Mouse (Mus musculus): ENCODE data around the gene Ccdc187.
A peak's percentile ranks its signal among the peaks of the same experiment; 100 is the strongest.

Ccdc187 gene

DNA sequence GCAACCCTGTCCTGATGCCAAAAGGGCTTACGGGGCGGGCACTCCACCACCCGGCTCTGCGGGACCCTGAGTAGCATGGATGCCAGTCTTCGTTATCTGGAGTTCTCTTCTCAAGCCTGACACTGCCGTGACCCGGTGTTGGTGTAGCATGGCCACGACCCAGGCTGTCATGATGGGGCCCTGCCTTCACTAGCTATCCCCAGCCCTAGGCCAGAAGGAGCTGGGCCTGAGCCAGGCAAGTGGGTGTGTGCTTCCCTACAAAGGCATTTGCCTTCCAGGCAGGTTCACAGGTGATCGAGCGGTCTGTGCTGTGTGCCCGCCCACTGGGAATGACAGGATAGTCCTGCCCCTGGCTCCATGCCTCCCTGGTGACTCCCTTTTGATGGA is 21.6 kb upstream of the Ccdc187 start:
- DNase-seq, result peak; percentile 86 to 91

DNA sequence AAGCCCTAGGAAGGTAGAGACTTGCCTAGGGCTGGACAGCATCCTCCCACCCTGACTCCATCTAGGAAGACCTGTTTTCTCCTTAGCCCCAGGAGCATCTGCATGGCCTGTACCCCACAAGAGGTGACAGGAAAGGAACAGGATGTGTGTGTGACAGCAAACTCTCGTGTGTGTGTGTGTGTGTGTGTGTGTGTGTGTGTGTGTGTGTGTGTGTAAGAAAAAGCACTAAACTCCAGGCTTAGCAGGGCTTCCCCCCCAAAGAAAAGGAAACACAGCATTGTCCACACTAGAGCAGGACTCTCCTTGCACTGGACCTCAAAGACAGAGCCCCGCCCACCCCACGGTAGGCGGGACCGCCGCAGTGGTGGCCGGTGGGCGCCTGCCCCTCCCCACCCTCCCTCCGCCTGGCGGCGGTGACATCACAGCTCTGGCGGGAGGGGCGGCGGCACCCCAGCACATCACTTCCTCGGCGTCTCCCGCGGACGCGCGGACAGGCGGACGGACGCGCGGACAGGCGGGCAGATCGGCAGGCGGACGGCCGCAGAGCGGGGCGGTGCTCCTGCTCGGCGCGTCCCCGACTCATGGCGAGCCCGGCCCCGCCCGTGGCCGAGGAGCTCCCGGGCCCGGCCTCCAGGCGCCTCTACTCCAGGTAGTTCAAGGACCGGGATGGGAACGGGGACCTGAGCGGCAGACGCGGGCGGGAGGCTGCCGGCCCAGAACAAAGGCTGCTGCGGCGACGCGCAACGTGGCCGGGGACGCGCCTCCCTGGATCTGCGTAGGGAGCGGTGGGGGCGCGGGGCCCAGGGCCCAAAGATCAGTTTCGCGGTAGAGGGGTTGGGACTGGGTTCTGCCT is 20.9 kb upstream of the Ccdc187 start, which contains the start of gene Gpsm1:
TSS of gene Gpsm1 (plus strand) at position 444 of the 853 bp plus-strand sequence.
- peak; percentile 88 to 93 for DNase-seq

DNA sequence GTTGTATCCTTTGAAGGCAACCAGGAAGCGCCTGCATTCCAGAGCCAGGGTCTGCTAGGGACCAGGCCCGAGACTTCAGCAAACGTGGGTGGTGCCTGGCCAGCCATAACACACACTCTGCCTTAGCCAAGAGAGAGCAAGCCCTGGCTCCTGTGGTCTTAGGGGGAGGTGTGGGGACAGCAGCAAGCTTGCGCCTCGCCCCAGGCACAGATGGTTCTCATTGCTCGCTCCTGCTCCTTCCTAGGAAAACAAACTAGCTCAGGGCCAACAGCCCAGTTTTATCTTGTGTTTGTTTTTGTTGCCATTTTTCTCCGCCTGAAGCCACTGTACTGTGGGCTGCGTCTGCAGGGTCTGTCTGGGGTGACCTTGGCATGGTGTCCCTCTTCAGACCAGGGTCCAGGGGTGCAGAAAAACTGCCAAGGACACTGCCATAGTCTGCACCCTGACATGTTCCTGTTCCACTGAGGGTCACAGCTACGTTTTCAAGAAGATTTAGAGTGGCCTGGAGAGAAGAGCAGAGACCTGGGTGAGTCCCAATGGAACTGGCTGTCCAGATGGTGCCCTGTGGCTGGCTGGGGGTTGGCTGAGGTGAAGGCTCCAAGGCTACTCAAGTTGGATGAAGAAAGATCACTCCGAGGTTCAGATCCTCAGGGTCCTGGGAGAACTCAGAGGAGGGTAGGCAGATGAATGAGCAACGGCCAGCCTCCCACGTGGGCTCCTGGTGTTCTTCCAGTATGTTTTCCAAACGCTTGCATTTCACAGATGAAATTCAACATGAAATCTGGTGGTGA is 20.1 kb upstream of the Ccdc187 start:
- DNase-seq, result peak; percentile 87 to 88

DNA sequence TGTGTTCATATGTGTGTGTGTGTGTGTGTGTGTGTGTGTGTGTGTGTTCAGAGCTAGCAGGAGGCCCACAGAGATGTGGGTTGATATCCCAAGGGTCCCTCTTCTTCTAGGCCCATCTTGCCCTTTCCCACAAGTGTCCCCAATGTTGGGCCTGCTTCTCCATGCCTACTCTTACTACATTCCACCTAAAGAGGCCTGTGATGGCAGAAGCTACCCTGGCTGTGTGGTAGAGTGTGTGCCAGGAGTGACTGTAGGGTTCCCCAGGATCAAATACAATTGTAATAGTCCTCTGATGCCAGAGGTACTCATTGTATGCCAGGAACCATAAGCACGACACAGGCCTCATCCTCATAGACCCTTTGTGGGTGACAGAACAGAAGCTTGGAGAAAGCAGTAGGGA is 19.0 kb upstream of the Ccdc187 start:
- DNase-seq, result peak in 1 of 2 experiments; percentile 14

DNA sequence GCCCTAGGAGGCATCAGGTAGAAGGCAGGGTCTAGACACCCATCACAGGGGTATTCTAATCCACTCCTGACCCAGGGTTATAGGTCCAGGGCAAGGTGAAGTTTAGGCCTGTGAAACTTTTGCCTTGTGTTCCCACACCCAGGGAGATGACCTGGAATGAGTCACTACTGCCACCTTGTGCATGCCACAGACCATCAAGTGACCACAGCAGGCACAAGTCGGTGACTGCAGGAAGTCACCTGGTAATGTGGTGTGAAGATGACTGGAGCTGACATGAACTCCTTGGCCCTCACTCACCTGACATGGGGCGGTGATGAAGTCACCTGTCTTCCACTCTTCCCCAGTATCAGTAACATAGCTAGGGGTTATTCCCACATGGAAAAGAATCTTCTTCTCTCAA is 18.5 kb upstream of the Ccdc187 start:
- peak; percentile 50 to 64 for DNase-seq

DNA sequence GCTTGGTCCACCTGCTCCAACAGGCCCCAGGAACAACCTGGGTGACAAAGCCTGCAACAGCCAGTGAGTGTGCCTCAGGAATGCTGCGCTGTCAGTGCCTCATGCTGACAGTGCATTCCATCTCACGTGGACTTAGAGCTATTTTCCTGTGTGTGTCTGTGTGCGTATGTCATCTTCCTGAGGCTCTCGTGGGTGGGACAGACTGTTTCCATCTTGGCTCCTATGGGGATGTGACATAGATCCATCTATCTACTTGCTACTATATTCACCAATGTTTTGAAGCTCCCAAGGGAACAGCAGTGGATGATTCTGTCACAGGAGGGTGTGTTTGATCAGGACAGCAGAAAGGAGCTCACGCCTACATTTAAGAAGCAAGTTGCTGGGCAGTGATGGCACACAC is 17.6 kb upstream of the Ccdc187 start:
- DNase-seq, result peak in 1 of 2 experiments; percentile 29

DNA sequence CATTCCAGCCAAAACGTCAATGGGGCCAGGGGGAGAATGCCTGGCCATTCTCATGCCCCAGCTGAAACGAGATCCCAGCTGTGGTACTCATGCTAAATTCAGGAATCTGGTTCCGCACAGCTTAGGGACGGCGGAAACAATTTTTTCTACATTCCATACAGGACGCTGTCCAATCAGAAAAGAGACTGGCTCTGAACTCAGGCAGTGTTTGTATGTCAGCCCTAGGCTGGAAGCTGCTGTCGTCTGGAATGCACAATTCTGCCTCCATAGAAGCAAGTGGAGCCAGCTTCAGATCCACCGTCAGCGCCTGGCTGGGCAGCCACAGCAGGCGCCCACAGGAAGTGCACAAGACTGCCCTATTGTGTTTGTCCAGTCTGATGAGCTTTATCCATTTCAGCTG is 15.4 kb upstream of the Ccdc187 start:
- DNase-seq, result peak in 1 of 2 experiments; percentile 12

DNA sequence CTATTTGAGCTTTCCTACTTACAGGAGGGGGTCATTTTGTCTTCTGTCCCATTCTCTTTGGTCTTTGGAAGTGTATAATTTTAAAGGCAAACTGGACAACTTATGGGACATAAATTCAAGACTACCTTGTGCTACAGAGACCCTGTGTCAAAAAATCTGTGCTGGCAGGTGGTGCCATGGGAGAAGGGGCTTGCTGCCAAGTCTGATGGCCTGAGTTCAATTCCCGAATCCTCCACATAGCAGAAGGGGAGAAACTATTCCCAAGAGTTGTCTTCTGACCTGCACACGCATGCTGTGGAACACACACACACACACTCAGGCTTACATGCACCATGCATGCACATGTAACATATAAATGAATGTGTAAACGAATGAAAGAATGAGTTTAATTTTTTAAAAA is 12.3 kb upstream of the Ccdc187 start:
- DNase-seq, result no peak

DNA sequence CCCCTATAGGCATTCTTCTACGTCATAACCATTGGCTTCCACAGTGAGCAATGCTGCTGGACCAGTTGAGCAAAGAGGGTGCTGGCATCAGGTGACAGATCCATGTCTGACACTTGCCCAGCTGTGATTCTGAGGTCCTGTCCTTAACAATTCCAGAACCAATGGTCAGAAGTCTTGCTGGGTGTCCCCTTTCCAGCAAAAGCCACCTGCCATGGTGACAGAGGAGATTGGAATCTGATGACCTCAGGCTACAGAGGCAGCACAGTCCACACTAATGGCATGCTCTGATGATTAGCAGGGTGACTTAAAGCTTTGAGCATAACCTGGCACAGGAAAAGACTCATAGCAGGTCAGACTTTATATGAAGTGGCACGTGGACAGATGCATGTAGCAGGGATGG is 11.2 kb upstream of the Ccdc187 start:
- no peak for DNase-seq

DNA sequence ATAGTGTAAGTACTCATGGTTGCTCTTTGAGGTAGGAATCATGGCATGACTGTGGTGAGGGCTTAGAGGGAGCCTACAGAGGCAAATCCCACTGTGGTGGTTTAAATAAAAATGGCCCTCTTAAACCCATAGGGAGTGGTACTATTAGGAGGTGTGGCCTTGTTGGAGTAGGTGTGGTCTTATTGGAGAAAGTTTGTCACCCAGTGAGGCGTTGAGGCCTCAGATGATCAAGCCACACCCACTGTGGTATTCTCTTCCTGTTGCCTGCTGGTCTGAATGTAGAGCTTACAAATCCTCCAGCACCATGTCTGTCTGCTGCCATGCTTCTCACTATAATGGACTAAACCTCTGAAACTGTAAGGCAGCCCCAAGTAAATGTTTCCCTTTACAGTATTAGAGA is 10.4 kb upstream of the Ccdc187 start:
- DNase-seq, result no peak

DNA sequence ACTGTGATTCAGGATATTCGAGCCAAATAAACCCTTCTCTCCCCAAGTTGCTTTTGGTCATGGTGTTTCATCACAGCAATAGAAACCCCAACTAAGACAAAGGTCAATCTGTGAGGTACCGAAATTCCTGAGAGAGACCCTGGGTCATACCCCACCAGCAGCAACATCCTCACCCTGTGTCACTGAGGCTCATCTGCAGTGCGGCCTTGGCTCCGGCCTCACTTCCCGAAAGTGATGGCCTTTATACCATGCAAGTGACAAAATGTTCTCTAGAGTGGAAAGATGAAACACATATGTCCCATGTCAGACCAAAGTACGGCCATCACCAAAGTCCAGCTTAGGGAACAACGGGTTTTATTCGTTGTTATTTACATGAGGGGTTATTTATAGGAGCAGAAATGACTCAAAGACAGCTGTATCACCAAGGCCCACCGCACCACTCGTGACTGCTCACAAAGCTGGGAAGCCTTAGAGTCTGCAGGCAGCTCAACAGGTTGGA is 7.7 kb upstream of the Ccdc187 start:
- no peak for DNase-seq

DNA sequence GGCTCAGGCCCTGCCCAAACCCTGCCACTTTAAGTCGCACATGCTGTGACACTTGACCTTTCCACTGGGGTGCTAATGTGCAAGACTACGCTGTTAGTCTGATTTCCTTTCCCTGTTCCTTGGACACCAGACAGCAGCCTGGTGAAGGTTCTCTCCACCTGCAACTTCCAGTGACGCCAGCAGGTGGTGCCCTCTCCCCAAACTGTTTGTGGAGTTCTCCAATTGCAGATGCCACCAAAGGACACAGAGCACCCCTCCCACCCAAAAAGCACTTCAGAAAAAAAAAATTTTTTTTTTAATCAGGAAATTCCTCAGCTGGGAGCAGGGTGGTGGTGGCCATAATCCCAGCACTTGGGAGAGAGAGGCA is 6.4 kb upstream of the Ccdc187 start:
- DNase-seq, result peak; percentile 96

DNA sequence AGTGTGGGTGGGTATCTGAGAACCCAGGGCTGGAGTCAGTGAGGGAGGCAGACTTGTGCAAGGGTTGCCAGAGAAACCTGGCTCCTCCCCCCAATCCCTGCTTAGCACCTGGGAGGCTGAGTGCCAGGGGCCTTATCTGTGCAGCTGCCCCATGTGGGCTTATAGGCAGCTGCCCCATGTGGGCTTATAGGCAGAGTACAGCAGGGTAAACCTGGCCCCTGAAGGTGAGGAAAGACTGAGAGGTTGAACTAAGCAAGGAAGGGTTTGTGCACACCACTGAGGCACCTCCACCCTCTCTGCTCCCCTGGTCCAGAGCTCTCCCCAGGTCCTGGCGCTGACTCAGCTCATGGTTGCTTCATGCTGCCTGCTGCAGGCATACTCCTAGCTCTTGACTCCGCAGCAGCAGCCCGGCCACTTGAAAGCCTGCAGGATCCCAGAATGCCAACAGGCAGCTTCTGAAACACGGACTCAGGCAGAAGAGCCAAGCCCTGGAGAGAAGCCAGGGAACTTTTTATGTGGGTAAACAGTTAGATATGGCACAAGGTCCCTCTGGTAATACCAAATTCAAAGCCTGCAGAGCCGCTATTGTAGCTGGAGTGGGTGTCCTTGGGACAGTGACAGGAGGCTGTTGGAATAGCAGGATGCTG is 5.9 kb upstream of the Ccdc187 start:
- peak; percentile 65 to 68 for DNase-seq

DNA sequence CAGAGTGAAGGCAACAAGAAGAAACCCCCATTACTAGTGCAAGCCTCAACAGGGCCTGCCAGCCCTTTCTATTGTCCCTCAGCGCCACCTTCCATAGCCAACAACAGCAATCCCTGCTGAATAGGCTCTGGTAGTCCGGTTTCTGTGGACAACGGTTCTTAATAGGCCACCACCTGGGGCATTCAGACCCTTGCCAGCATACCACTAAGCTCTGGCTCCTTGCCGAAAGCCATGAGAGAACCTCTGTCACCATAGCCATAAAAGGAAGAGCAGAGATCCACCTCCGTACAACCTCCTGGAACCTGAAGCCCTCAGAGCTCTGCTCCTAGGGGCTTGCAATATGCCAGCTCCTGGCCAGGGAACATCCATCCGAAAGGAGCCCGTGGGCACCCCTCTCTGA is 5.0 kb upstream of the Ccdc187 start:
- DNase-seq, result peak; percentile 67 to 74

DNA sequence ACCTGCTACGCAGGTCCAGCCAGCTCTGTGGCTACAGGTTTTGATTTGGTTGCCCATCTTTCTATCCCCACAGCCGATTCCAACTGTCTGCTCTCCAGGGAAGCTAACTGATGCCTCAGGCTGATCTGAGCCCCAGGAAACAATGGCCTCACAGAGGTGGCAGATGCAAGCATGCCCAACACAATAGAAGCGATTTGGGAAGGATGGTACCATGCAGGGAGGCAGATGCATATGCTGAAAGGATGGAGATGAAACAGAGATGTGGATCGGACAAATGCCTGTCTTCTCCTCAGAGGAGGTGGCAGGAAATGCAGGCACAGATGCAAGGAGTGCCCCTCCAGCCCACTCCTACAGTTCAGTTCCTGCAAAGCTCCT is 4.5 kb upstream of the Ccdc187 start:
- DNase-seq, result no peak

DNA sequence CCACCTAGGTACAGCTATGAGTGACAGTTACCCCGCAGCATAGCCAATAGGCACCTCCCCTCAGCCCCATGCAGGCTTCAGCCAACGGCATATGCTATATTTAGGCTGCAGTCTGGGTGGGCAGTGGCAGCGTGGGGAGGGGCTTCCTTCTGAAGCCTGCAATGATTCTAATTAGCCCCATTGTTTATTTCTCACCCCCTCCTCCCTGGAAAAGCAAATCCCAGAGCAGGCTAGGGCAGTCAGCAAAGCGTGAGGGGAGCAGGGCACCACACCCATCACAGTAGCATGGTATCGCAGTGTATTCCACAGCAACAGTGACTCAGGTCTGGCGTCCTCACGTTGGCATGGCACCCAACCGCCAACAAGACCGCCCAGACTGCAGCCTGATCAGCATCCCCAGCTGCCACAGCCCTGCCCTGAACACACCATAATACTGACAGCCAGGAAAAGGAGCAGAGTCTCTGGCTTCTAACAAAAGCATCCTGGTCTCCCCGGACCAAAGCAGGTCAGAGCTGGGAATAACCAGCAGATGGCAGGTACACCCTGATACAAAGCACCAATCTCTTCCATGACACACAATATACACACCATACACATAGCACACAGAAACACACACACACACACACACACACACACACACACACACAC is 4.0 kb upstream of the Ccdc187 start:
- peak; percentile 66 to 67 for DNase-seq

DNA sequence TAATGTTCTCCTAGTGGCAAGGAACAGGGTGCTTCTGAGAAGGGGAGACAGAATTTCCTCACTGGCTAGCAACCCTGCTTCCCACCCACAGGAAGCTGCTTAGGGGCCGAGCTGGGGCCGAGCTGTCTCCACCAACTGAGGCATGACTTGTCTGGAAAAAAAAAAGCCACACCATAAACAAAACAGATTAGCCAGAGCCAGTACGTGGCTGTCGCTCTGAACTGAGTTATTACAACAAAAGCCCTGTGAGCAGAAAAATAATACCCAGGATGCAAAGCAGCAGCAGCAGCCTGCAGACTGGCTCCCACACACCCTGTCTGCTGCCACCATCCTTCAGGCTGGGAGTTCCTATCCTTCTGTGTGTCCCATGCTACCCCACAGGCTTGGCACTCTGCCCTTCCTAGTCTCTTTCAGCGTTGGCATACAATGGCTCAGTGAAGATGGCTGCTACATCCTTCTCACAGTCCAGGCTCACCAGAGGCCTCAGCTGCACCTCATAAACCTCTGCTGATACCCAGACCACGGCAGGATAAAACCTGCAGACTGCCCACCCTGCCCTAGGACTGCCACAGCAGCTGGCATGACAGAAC is 2.3 kb upstream of the Ccdc187 start:
- DNase-seq, result peak; percentile 47 to 66

DNA sequence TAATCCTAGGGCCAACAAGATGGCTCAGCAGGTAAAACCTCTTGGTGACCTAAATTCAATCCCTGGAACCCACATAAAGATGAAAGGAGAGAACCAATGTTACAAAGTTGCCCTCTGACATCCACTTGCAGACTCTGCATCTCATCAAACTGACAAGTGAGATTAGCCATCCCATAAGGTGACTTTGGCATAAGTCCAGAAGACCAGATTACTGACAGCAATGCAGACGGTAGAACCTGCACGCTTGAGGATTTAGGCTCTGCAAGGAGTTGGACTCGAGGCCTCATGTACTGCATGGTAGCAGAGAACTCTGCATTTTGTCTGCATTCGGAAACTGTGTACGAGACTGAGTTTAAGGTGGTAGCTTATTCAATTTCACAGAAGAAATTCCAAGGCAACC is 4.2 kb downstream of the Ccdc187 start:
- DNase-seq, result no peak

DNA sequence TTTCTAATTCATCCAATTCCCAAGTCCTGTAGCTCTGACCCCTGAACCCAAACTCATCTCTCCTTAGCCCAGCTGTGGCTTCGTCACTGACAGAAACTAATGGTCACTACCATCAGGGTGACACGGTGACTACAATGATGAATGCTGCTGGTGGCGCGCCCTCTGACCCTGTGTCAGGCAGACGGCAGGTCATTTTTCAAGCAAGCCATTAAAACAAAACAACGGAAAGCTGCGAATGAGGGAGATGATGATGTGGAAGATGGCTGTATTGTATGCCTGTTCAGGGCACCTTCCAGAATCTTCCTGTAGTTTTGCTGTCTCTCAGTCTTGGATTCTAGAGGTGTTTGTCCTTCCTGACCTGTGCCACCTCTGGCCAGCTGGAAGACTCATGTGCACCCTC is 8.0 kb downstream of the Ccdc187 start:
- no peak for DNase-seq

DNA sequence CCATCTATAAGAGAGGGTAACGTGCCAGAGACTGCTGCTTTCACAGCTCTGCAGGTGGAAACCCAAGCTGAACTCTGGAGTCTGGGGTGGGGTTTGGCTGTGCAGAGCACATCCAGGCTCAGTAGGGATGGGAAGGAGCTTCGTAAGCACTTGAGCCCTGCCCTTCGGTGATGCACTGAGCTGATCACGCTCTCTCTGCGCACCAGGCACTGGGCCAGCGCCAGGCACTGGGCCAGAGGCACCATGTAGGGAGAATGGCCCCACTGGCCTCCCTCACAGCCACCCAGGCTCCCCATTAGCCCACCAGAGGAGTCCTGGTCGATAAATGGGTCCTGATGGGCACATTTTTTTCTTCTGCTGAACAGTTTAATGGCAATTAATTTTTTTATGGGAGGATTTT is 8.6 kb downstream of the Ccdc187 start:
- DNase-seq, result peak; percentile 73 to 83

DNA sequence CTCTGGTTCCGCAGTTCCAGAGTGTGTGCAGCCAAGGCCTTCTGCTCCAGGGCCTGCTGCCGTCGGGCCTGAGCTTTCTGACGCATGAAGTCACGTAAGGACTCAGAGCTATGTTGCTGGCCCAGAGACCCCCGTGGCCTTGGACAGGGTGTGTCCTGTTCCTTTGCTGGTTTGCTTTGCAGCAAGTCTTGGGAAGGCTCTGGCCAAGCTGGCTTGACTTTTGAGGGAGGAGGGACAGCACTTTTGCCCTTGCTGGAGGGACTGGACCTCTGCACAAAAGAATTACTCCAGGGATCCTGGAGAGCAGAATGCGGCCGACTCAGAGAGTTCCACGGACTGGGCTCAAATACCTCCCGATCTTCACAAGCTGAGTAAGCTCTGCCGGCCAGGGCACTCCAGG is 13.8 kb downstream of the Ccdc187 start:
- no peak for DNase-seq

DNA sequence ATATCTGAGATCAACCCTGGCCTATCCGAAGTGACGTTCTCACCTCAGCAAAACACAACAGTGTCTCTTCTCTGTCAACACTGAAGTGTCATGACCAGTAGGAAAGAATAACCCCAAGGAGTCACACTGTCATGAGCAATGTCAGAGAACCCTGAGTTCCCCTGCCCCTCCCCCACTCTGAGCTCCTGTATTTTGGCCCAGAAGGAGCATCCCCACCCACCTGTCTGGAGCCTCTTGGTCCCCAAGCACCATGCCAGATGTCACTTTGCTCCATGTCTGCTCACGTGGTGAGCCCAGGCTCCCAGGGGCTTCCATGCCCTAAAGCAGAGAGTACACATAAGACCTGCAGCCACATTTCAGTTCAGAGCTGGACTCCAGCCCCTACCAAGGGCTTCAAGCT is 14.6 kb downstream of the Ccdc187 start:
- DNase-seq, result no peak

DNA sequence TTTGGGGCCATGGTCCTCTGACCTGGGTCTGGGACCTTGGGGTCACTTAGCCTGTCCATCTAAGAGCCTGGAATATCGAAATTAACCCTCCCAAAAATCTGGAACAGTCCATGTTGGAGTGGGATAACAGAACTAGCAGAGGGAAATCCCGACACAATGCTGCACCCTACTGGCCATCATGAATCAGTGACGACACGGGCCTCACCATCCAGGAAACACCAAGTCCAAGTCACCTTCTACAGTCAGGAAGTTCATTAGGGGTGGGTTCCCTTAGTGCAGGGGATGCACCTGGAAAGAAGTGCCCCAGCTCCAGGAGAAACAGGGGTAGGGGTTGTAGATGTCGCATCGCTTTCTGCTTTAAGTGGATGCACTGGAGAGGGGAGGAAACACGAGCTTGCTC is 20.7 kb downstream of the Ccdc187 start:
- peak; percentile 72 to 82 for DNase-seq

Measured in cerebellum, postnatal 25 days (tissue).